Mouse (Mus musculus) gastrocnemius, postnatal 14 days (tissue): ENCODE data around the gene Brox. TPM values are rescaled to one million over a fixed set of nuclear protein-coding genes. Genes with fewer than 3 reads are reported as not detected.
"Not testable (repeated sequence)": the region's sequence is repeated elsewhere in the genome, so short reads cannot be mapped to it uniquely, and the experiment has no call there.

Experiments used
- DNase-seq: peaks from one replicate; pipeline ENCODE4 v3.0.0; 2021; ENCODE audit warnings: mixed read lengths
- intact Hi-C: fragments of 180-260 bp; cut with DNase I; formaldehyde crosslinking; loops from one replicate; pipeline ENCODE4 v1.15.1; 2025; ENCODE audit warnings: low total_unique reads
- long read RNA-seq, 2 experiments: library from polyadenylated mRNA; stranded (forward); transcript quantifications; one replicate each; pipeline ENCODE4 v2.0.0; 2021
- total RNA-seq, 2 experiments: library from RNA; stranded (reverse); gene quantifications; 2 replicates each; pipeline ENCODE4 v1.2.3; 2021

Gene Brox
- total RNA-seq, result 10 to 100 TPM; 17.7 to 19.5 TPM
- long read RNA-seq, experiment 1, transcript Brox-201 (14 exons, 3,430 nt), result major isoform, 24 of 28 reads
- long read RNA-seq, experiment 1, partial matches to known transcripts, result 2 of 28 reads
- long read RNA-seq, experiment 1, other reads (novel, unspliced or antisense), result 1 of 28 reads
- long read RNA-seq, experiment 2, transcript Brox-201 (14 exons, 3,430 nt), result major isoform, 25 of 36 reads
- long read RNA-seq, experiment 2, transcript Brox-202 (14 exons, 3,413 nt), result minor isoform, 6 of 36 reads
- long read RNA-seq, experiment 2, partial matches to known transcripts, result 1 of 36 reads
- long read RNA-seq, experiment 2, other reads (novel, unspliced or antisense), result 4 of 36 reads

GRCm38 (mm10) chr1:183296877-183297383 lies at the start of gene Brox:
Gene Brox (minus strand): TSS chr1:183297269.
- intact Hi-C loops, result no loop called here

DNA sequence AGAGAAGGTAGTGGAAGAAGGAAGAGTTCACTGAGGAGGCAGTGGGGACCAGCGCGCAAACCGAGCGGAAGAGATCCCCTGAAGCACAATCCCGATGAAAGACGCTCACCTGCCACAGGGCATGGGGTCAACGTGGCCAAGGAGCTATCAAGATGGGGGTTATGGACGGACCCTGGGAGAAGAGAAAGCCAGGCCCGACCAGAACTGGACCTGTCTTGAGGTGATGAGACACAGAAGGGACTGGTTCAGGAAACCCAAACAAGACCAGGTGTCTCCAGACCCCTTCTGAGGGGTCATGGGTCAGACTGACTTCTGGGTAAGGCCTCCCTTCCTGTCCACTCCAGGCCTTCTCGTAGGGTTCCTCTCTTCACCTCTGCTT lies 48.7 kb upstream of the Brox start:
- intact Hi-C loops, result no loop called here
- DNase-seq, result no peak

More at GRCm38 (mm10) chr1:183296877-183297383, at the start of gene Brox:
- peak; percentile 97 for DNase-seq

DNA sequence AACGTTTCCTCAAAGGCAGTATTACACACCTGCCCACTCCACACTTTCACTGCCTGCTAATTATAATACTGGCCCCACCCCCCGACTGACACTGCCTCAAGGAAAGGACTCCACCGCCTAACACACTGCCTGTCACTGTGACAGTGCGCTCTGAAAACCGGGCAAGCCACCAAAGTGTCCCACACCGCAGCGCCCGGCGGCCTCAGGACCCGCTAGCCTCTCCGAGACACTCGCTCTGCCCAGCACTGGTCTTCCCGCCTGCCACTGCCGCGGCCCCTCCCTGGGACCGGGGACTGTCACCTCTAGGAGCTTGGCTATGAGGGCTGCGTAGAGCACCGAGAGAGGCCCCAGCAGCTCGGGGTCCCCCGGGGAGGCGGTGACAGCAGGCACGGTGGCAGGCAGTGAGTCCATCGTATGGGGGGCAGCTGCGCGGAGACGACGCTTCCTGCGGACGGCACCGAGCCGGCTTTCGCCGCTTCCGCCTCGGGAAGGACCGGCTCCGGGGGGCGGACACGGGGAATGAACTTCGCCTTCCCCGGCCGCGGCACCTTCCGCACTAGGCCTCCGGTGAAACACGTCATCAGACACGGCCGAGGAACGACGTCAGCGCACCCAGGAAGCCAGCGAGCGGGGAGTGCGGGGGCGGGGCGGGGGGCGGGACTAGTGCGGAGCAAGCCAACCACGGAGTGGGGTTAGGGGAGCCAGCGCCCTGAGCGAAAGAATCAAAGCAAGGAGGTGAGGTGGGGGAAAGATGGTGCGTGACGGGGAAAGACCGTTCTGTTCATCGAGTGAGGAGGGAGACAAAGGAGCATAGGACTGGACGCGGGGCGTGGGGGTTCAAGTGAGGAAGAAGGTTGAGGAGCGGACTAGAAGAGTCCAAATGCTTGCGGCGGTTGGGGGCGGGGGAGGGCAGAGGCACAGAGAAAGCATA lies 48.1 kb upstream of the Brox start:
- peak; percentile 87 for DNase-seq
- intact Hi-C loops, result no loop called here

GRCm38 (mm10) chr1:183342902-183343301 lies 45.8 kb upstream of the Brox start:
- DNase-seq, intact Hi-C loops: not testable (repeated sequence)

DNA sequence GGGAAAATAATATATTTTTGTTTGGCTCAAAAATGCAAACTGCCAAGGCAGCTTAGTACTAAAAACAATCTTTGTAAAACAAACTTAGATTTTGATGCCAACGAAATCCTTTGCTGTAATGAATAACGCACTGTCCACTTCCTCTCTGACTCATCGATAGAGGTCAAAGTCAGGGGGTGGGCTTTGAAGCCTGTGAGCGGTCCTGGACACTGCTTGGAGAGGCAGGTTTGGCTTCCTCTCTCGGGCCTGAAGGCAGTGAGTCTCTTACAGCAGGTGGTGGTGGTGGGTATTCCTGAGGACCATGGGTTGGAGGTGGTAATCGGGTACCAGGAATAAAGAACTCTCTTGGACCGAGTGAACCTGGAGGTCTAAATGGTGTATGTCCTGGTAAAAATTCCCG lies 30.1 kb upstream of the Brox start:
- no peak for DNase-seq
- intact Hi-C loops, result no loop called here

GRCm38 (mm10) chr1:183324433-183324832 lies 27.4 kb upstream of the Brox start:
- DNase-seq, result no peak
- intact Hi-C loops, result no loop called here

GRCm38 (mm10) chr1:183323923-183324322 lies 26.9 kb upstream of the Brox start:
- no peak for DNase-seq
- intact Hi-C loops, result no loop called here

- DNase-seq, intact Hi-C loops: not testable (repeated sequence)
Measured at GRCm38 (mm10) chr1:183322496-183322895, 25.4 kb upstream of the Brox start.

DNA sequence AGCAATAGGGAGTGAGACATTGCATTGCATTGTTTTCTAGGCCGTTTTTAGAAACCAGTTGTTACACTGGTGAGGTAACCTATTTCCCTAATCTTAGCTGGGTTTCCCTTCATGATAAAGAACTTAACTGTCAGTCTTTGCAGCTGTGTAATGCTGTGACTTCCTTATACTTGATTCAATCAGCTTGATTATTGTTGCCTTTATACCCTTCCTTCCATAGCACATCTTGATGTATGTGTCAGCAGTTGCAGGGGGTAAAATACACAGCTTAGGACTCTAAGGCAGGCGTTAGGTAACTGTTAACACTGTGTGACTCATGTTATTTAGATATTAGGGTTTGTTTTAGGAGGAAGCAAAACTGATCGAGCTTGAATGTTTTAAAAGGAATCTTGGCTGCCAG lies 23.6 kb upstream of the Brox start:
- DNase-seq, result no peak
- intact Hi-C loops, result no loop called here

GRCm38 (mm10) chr1:183315783-183316182 lies 18.7 kb upstream of the Brox start:
- no peak for DNase-seq
- intact Hi-C loops, result no loop called here

GRCm38 (mm10) chr1:183312076-183312475 lies 15.0 kb upstream of the Brox start:
- intact Hi-C loops, result no loop called here
- no peak for DNase-seq

DNA sequence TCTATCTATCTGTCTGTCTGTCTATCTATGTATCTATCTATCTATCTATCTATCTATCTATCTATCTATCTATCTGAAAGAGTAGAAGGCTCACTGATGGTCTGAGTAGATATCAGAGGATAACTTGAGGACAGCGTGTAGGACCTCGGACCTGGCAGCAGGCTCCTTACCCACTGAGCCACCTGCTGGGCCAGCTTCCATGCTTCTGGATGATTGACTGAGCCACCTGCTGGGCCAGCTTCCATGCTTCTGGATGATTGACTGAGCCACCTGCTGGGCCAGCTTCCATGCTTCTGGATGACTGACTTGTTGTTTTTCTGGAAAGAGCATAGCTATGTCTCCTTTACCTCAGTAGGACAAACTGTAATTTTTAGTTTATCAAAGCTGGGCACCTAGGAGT lies 12.5 kb upstream of the Brox start:
- peak; percentile 34 for DNase-seq
- intact Hi-C loops, result not testable (repeated sequence)

DNA sequence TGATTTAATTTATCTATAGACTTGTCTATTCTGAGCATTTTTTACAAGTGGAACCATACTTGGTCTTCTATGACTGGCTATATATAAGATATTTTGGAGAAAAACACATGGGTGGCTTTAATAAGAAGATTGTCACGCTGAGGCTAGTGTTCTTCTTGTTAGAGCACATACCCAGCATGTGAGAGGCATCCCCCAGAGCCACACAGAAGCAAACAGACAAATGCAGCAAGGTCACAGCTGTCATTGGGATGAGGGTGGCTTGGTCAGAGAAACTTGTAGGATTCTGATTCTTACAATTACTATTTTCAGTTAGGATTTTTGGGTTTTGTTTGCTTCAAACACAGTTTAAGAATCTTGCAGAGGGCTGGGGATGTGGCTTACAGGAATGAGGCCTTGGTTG lies 11.4 kb upstream of the Brox start:
- no peak for DNase-seq
- intact Hi-C loops, result no loop called here

DNA sequence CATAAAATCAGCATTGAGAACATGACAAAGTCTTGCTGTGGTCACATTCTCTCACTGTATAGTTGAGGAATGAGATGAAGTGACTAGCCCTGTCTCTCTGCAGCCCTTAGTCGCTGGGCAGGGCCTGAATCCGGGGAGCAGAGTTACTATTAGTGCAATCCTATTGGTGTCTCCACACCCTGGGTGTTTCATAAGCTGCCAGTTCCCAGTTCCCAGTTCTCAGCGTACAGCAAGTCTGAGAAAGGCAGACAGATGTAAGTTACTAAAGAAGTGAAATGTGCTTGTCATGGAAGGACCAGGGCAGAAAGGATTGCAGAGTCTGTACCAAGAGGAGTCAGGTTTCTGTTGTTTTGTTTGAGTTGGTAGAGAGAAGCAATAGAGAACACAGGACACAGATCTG lies 10.5 kb upstream of the Brox start:
- intact Hi-C loops, result no loop called here
- no peak for DNase-seq

DNA sequence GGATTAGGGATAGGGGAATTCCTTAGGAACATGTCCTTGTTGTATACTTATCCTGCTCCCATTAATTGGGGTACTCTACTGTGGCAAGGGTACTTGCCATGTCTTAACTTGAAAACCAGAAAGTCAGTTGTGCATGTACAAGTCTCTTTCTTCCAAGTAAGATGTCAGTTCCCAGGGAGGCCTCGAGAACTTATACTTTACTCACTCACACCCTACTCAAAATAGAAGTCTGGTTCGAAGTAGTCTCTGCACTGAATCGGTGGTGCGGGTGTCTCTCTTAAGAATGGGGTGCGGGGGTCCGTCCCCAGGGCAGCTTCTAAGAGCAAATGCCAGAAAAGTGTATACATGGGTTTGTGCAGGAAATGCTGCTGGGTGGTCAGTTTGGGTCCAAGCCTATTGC lies 2.1 kb upstream of the Brox start:
- DNase-seq, result peak; percentile 90
- intact Hi-C loops, result no loop called here

- intact Hi-C loops, result no loop called here
Measured at GRCm38 (mm10) chr1:183297886-183298489, 919 bp upstream of the Brox start.

GRCm38 (mm10) chr1:183297473-183297885 lies 410 bp upstream of the Brox start:
- intact Hi-C loops, result no loop called here
- no peak for DNase-seq

More at GRCm38 (mm10) chr1:183297886-183298489, 919 bp upstream of the Brox start:
- DNase-seq, result peak; percentile 13

DNA sequence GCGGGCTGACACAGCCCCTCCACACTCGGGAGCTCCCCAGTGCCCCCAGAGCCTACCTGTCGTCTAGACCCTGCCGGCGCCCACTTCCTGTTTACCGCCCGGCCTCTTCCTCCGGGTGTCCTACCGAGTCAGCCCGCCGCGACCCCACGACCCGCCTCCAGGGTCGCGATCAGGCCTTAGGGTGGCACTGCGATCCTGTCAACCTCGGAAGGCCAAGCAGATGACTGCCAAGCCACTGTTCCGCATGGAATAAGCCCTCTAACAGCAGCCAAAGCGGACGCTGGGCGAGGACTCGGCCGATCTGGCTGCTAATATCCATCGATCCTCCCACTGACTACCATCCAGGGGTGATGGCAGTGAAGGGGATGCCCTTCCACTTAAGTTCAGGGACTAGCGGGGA lies 604 bp downstream of the Brox start, which contains the start of gene Aida:
Aida (plus strand) TSS at position 126 of the 400 bp plus-strand sequence.
- intact Hi-C loops, result no loop called here
- DNase-seq, result peak; percentile 19

DNA sequence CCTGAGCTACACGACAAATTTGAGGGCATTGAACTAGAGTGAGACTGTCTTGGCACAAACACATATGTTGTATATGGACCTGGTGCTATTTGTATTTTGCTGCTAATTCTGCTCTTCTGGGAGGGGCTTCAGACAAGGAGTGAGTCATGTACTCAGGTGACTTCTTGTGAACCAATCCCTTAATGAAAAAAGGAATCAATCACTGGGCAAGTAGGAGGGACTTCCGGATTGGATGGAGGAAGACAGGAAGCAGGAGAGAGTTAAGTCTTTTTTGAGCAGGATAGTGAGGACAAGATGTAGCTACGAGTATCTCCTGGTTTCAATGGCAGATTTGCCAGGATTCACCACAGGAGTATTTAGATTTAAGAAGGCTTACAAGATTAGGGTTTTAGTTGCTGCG lies 7.5 kb downstream of the Brox start:
- intact Hi-C loops, result no loop called here
- no peak for DNase-seq

- DNase-seq, result no peak
- intact Hi-C loops, result no loop called here
Measured at GRCm38 (mm10) chr1:183288351-183288750, 8.7 kb downstream of the Brox start.
